Mouse (Mus musculus) CH12.LX (cell line): ENCODE measurements around the gene Sirt4.

Experiments used
- CHD2 ChIP-seq: IDR thresholded peaks from 2 replicates; pipeline ENCODE4 v1.6.1; 2011; ENCODE audit warnings: low read length, improper control_type of control experiment
- CTCF ChIP-seq, 2 experiments: IDR thresholded peaks in 1 of 2; conservative IDR thresholded peaks in 1 of 2; 2 replicates each; pipeline ENCODE4 v1.5.1; 2011 to 2012; ENCODE audit warnings: low read depth in 2 of 2, low read length in 2 of 2, improper control_type of control experiment in 1 of 2, inconsistent platforms in 1 of 2, mild to moderate bottlenecking in 1 of 2, moderate library complexity in 1 of 2
- JUND ChIP-seq: conservative IDR thresholded peaks from 2 replicates; pipeline ENCODE4 v1.6.1; 2011; ENCODE audit warnings: low read depth, low read length, improper control_type of control experiment
- MAZ ChIP-seq: IDR thresholded peaks from 2 replicates; pipeline ENCODE4 v1.6.1; 2012; ENCODE audit warnings: low read depth, mild to moderate bottlenecking, inconsistent platforms, low read length, improper control_type of control experiment, moderate library complexity
- NRF1 ChIP-seq: IDR thresholded peaks from 2 replicates; pipeline ENCODE4 v1.6.1; 2014; ENCODE audit warnings: low read depth, mild to moderate bottlenecking, inconsistent platforms, low read length, improper control_type of control experiment, moderate library complexity
- POLR2A ChIP-seq: IDR thresholded peaks from 2 replicates; pipeline ENCODE4 v1.6.1; 2011; ENCODE audit warnings: low read depth, mild to moderate bottlenecking, improper control_type of control experiment, low read length
- SMC3 ChIP-seq: IDR thresholded peaks from 2 replicates; pipeline ENCODE4 v1.6.1; 2011; ENCODE audit warnings: low read depth, low read length, improper control_type of control experiment
- ZC3H11A ChIP-seq: IDR thresholded peaks from 2 replicates; pipeline ENCODE4 v1.6.1; 2012; ENCODE audit warnings: low read depth, mild to moderate bottlenecking, inconsistent platforms, low read length, improper control_type of control experiment
- ZKSCAN1 ChIP-seq: IDR thresholded peaks from 2 replicates; pipeline ENCODE4 v1.6.1; 2012; ENCODE audit warnings: low read depth, inconsistent platforms, low read length, improper control_type of control experiment, borderline replicate concordance

DNA sequence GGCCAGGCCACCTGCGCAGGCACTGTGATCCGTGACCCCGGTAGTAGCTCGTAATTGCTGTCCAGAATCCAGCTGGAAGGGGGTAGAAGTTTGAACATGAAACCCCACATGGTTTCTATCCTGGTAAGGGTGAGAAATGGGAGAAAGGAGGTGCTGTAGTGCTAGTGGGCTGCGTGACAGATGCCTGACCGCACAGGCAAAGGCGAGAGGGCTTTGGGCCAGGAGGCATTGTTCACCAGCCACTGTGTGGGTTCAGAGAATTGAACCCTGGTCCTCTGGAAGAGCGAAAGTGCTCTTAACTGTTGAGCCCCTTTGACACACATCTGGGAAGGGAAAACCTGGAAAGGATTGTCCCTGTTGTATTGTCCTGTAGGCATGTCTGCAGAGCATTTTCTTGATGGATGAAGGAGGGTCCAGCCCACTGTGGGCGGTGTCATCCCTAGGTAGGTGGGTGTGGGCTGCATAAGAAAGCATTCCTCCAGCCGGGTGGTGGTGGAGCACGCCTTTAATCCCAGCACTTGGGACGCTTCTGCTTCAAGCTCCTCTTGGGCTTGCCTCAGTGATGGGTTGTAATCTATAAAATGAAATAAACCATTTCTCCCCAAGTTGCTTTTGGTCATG, 8.3 kb downstream of the Sirt4 start:
- TF ChIP-seq SMC3, result no peak
- TF ChIP-seq POLR2A, result no peak
- TF ChIP-seq CTCF (conservative IDR thresholded peaks at IDR 0.05 in 1 of 2, IDR thresholded peaks at IDR 0.05 in 1 of 2; ENCODE audit: low read depth in 2 of 2, low read length in 2 of 2), result no peak
- no peak for TF ChIP-seq ZC3H11A
- TF ChIP-seq CHD2, result no peak
- TF ChIP-seq JUND, result no peak
- TF ChIP-seq ZKSCAN1, result no peak
- no peak for TF ChIP-seq NRF1
- no peak for TF ChIP-seq MAZ
